Mouse (Mus musculus) left cerebral cortex, adult 9 months (tissue): ENCODE results near the gene Rps4x.
"Not testable (repeated sequence)": the region's sequence is repeated elsewhere in the genome, so short reads cannot be mapped to it uniquely, and the experiment has no call there.

ENCODE experiments used
- DNase-seq, 2 experiments: peaks; one replicate each; pipeline ENCODE4 v3.0.0; 2022; ENCODE audit warnings: low spot score in 2 of 2

Gene Rps4x

DNA sequence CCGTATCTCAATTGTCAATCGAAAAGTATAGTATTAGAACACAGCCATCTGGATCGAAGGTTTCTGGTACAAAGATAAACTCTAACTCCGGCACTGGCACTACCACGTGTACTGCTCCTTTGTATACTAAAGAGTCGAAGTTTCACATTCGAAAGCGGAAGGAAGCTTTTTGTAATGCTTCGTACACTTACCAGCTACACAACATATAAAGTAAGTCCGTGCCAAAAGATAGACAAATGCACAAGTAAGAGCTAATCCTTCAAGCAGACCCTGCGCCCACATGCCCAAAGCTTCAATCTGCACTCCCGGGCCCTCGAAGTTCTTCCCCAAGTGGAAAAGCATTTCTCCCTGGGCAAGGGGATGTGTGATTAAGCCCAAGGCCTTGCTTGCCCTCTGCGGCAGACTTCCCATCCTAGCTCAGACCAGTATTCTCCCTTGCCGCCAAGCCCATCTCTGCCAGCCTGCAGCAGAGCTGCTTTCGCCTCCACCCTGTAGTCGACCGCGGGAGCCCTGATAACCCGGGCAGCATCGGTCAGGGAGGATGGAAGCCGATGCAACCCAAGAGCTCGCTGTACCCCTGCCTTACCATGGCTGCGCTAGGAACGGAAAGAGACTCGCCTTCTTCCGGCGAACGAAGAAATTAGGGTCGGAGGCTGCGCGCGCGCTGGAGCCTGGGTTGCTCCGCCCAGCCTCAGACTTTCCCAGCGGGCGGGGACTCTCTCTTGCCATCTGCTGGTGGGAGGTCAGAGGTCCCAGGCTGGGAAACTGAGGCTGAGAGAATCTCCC, at the start of gene Rps4x:
TSS of gene Rps4x (minus strand) at position 683 of the 786 bp plus-strand sequence.
- DNase-seq, result peak; percentile 31 to 73

DNA sequence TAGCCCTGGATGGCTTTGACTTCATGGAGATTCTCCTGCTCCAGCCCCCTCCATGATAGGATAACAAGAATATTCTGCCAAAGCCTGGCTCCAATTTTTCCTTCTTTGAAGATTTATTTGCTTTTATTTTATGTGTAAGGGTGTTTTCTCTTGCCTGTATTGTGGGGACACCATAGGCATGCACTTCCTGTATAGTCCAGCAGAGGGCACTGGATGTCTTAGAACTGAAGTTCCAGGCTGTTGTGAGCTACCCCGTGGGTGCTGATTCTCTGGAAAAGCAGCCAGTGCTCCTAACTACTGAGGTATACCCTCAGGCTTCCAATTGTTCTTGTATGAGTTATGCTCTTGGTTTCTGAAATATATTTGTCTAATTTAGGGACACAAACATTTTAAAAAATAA, 29.9 kb upstream of the Rps4x start:
- peak in 1 of 2 experiments; percentile 14 for DNase-seq

DNA sequence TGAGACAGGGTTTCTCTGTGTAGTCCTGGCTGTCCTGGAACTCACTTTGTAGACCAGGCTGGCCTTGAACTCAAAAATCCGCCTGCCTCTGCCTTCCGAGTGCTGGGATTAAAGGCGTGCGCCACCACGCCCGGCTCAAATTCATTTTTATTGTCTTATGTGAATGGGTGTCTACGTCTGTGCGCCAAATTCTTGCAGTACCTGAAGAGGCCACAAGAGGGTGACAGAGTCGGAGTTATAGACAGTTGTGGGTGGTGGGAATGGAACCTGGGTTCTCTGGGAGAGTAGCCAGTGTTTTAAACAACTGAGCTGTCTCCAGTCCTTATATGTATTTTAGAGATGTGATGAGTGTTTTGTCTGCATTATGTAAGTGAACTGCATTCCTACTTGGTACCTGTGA, 26.2 kb upstream of the Rps4x start:
- not testable (repeated sequence) for DNase-seq

- no peak for DNase-seq
Observed at GRCm38 (mm10) chrX:102190840-102191239, 1.6 kb upstream of the Rps4x start.

DNA sequence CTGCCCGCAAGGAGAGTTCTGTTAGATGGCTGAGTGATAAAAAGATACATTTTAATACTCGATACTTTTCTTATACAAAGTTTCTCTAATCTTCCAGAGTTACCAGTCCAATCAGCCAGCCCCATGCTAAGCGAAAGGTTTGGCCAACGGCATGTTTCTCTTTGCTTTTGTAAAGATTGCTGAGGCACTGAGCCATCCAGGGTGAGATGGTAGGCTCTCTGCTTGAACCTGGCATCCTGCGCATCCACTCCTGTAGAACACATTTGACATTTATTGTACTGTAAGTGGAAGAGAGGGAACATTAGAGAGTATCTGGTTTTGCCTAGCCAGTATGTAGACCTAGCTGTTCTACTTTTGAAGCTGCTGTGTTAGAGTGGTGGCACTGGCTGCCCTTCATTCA, 387 bp upstream of the Rps4x start:
- DNase-seq, result no peak

GRCm38 (mm10) chrX:102187023-102187699, 2.0 kb downstream of the Rps4x start:
- no peak for DNase-seq

DNA sequence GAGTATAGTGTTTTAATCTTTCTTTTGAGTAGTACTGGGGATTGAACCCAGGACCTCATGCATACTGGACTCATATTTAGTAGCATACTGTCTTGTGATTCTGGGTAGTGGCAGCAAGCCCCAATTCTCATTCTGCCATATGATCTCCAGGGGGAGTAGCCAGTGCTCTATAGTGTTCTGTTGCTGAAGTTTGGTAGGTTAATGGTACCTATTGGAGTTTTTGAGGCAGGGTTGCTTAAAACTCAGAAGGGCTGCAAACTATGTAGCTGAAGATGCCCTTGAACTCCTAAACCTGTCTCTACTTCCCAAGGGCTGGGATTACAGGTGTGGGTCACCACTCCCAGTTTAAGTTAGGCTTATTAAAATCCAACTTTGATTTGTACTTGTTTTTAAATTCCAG, 6.6 kb downstream of the Rps4x start:
- DNase-seq, result no peak

- no peak for DNase-seq
Observed at GRCm38 (mm10) chrX:102175538-102176287, 13.5 kb downstream of the Rps4x start.

DNA sequence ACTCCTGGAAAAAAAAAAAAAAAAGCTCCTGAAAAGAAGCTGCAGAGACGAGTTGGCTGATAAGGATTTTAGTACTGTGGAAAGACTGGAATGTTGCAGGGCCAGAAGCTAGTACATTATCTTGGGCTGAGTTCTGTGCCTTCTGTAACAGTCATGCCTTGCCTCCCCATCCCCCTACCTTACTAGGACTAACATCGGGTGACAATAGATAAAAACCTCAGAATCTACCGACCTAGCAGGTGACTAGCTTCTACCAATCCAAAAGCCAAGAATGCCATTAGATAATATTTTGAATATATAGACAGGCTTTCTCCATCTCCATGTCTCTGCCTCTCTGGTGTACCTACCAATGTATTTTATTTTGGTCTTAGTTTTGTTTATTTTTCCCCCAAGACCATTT, 18.3 kb downstream of the Rps4x start:
- DNase-seq, result no peak

- DNase-seq, result no peak
Observed at GRCm38 (mm10) chrX:102170135-102170534, 19.1 kb downstream of the Rps4x start.

GRCm38 (mm10) chrX:102169724-102170123, 19.5 kb downstream of the Rps4x start:
- no peak for DNase-seq

DNA sequence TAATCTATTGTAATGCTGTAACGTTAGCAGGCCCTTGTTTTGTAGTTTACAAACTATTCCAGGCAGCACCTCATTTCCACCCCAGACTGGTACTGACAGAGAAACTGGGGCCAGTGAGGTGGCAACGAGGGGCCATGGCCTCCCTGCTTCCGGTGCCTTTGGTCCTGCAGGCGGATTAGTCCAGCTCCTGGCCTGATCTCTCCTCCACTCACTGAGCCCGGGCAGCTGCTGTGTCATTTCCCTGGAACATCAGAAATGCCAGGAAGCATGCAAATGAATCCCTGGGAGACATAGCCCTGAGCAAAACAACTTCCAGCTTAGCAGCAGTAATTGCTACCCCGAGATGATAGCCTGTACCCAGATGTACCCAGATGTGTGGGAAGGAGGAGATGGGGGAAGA, 22.2 kb downstream of the Rps4x start:
- no peak for DNase-seq

GRCm38 (mm10) chrX:102166521-102166920, 22.7 kb downstream of the Rps4x start:
- DNase-seq, result peak in 1 of 2 experiments; percentile 11

- DNase-seq, result no peak
Observed at GRCm38 (mm10) chrX:102163529-102163928, 25.7 kb downstream of the Rps4x start.

- no peak for DNase-seq
Observed at GRCm38 (mm10) chrX:102163096-102163495, 26.1 kb downstream of the Rps4x start.

- no peak for DNase-seq
Observed at GRCm38 (mm10) chrX:102160528-102160927, 28.7 kb downstream of the Rps4x start.

DNA sequence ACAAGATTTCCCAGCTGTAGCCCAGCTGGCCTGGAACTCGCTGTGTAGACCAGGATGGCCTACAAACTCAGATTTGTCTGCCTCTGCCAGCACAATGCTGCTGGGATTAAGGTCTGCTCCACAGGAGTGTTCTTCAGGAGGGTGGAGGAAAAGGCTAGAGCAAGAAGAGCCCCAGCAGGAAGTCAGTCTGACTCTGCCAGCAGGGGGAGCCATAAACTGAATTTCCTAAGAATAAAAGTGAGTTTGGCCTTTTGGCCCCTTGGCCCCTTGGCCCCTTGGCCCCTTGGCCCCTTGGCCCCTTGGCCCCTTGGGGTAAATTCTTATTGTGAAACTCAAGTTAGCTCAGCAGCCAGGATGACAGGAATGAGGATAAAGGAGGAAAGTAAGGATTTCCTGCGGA, 29.4 kb downstream of the Rps4x start:
- DNase-seq, result peak in 1 of 2 experiments; percentile 14

- no peak for DNase-seq
Observed at GRCm38 (mm10) chrX:102157423-102157791, 31.8 kb downstream of the Rps4x start.

DNA sequence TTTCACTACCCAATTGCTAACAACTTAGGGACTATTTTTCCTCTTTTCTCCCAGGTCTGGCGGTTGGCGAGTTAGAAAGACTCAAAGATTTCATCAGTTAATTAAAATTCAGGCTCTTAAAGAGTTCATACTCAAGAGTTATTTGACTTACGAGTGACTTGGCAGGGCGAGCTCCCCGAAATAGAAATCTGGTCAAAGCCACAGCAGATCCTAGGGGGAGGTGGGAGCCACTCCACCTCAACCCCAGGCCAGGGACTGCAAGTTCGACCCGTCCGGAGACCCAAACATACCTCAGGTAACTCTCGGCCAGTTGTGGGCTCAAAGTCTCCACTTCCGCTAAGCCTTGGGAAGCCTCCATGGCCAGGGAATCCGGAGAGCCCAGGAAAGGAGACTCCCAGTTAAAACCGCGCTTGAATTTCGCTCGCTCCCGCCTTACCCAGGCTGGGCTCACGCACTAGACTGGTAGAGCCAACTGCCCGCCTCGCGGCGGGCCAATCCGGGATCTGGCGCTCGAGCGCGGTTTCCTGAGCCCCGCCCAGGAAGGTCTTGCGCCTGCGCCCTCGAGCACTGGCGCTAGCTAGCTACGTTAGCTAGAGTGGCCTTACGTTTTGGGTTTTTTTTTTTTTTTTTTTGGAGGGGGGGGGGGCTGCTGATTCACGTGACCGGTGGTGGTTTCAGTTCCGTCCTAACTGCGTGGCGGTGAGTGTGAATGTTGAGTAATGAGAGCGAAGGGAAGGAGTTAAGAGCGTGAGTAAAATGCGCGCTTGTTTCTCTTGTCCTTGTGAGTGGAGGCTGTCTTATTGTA, 32.4 kb downstream of the Rps4x start, which contains the start of gene Ercc6l:
TSS of gene Ercc6l (minus strand) at position 474 of the 805 bp plus-strand sequence.
- DNase-seq, result peak; percentile 71 to 79

- no peak for DNase-seq
Observed at GRCm38 (mm10) chrX:102141157-102141556, 48.0 kb downstream of the Rps4x start.
